8 mouse cellular contexts compared by ENCODE assay signal in the genomic region with DNA sequence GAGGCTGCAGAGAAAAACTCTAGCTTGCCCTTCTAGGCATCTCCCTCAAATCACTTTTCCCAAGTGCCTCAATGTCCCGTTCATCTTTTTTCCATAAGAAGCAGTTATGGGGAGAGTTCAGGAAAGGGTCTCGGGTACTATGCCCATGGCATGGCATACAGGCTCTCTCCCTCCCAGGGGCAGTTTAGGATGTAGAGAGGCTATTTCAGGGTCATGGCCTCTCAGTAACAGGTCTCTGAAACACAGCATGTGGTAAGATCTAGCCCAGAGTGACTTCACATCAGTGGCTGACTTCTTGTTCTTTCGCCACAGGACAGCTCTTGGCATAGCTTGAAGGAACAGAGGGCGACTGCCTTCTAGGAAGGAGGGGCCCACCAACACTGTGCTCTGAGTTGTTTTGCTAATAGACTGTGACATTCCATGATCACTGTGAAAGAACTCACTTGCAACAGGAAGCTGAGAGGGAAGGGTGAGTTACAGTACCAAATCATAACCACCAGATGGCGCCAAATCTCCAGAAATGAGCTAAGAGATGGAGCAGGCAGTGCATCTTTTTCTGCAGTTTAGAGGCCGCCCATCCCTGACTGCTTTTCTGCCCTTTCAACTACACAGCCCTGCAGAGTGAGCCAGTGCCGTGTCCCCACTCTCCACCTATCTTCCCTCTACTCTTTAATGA.
A peak's percentile ranks its signal among the peaks of the same experiment; 100 is the strongest.
DNase-seq lines count a peak whose midpoint lies in the region; ATAC-seq lines count a peak whose summit lies in the region.

No protein-coding gene starts in this region.

- no peak for ATAC-seq in liver, embryonic 12.5 days
- ATAC-seq in intestine, embryonic 16.5 days, result peak; percentile 60; the same call in 1 of the 2 replicates
- peak; percentile 93 for ATAC-seq in midbrain, embryonic 13.5 days

- H3K4me2 ChIP-seq in liver, embryonic 12.5 days, result no peak overlapping the region
- no peak overlapping the region for H3K4me2 ChIP-seq in intestine, embryonic 16.5 days (ENCODE audit: low read depth, low read length)
- H3K4me2 ChIP-seq in midbrain, embryonic 13.5 days (replicated peaks), result no peak overlapping the region

- no peaks in the 10 kb centered on the region for H3K9me3 ChIP-seq in liver, embryonic 12.5 days (replicated peaks)
- no peaks in the 10 kb centered on the region for H3K9me3 ChIP-seq in intestine, embryonic 16.5 days (ENCODE audit: control insufficient read depth, low read length)
- H3K9me3 ChIP-seq in midbrain, embryonic 13.5 days, result no peaks in the 10 kb centered on the region

- no peak overlapping the region for H3K4me3 ChIP-seq in liver, embryonic 12.5 days
- no peak overlapping the region for H3K4me3 ChIP-seq in intestine, embryonic 16.5 days (ENCODE audit: low read length)
- H3K4me3 ChIP-seq in midbrain, embryonic 13.5 days (replicated peaks), result no peak overlapping the region

- 17% methylated on average over 7 of the region's 7 CpGs for WGBS in liver, embryonic 12.5 days (ENCODE audit: insufficient replicate concordance)
- WGBS in intestine, embryonic 16.5 days, result 24% methylated on average over 7 of the region's 7 CpGs
- WGBS in midbrain, embryonic 13.5 days, result 19% methylated on average over 7 of the region's 7 CpGs

- H3K9ac ChIP-seq in liver, embryonic 12.5 days, result no peak overlapping the region
- no peak overlapping the region for H3K9ac ChIP-seq in intestine, embryonic 16.5 days (ENCODE audit: low read depth, low read length)
- no peak overlapping the region for H3K9ac ChIP-seq in midbrain, embryonic 13.5 days (replicated peaks)

- no peaks in the 10 kb centered on the region for H3K36me3 ChIP-seq in liver, embryonic 12.5 days
- H3K36me3 ChIP-seq in intestine, embryonic 16.5 days (ENCODE audit: control insufficient read depth, insufficient read depth, low read length), result no peaks in the 10 kb centered on the region
- H3K36me3 ChIP-seq in midbrain, embryonic 13.5 days, result no peaks in the 10 kb centered on the region

- no peaks in the 10 kb centered on the region for H3K4me1 ChIP-seq in liver, embryonic 12.5 days
- H3K4me1 ChIP-seq in intestine, embryonic 16.5 days (ENCODE audit: control insufficient read depth, insufficient read depth, low read length), result no peaks in the 10 kb centered on the region
- H3K4me1 ChIP-seq in midbrain, embryonic 13.5 days (replicated peaks), result peaks cover 9% of the 10 kb centered on the region; the same call in 1 of the 2 replicates

- DNase-seq in liver, result peak; percentile 35
- DNase-seq in embryo, embryonic 10 days (ENCODE audit: low spot score), result peak; percentile 90
- DNase-seq in gastrocnemius, postnatal 10 days, result peak; percentile 70
- DNase-seq in left cerebral cortex, postnatal 25 days (ENCODE audit: low spot score in 2 of 2), result peak; percentile 74 to 84
- DNase-seq in spleen, postnatal 4 days (ENCODE audit: low spot score in 2 of 2), result peak; percentile 23 to 70

- no peak overlapping the region for H3K27ac ChIP-seq in liver, embryonic 12.5 days
- H3K27ac ChIP-seq in intestine, embryonic 16.5 days (ENCODE audit: low read length), result no peak overlapping the region
- no peak overlapping the region for H3K27ac ChIP-seq in midbrain, embryonic 13.5 days

- intact Hi-C loops in left cerebral cortex, postnatal 25 days (cut with DNase I), result loop anchor here (2.0 to 10.0 kb wide), 3 partner anchors 68 to 1391 kb away; no protein-coding TSS in a partner anchor

- no peaks in the 10 kb centered on the region for H3K27me3 ChIP-seq in liver, embryonic 12.5 days (replicated peaks)
- 0 out of 2 replicates have a peak, but pooled peaks cover 2% of the 10 kb centered on the region for H3K27me3 ChIP-seq in intestine, embryonic 16.5 days (replicated peaks; ENCODE audit: control insufficient read depth, insufficient read depth, low read length)
- peaks cover 10% of the 10 kb centered on the region; the same call in 1 of the 2 replicates for H3K27me3 ChIP-seq in midbrain, embryonic 13.5 days

Comparison
In these comparisons a context has a peak if more than half of its experiments do, and no peak if none do; other contexts are left out.
1. DNase-seq: peak in every context shown above with its lines; median percentile 90 in embryo, embryonic 10 days; 79 in left cerebral cortex, postnatal 25 days; 70 in gastrocnemius, postnatal 10 days; 46 in spleen, postnatal 4 days; 35 in liver.